Mouse (Mus musculus) lung, postnatal 36 days (tissue): ENCODE measurements at regions not wholly inside any gene's neighbourhood (a gene's known extent, or its start where the extent isn't known, plus 50 kb on each side); places are given as distances from the start of the nearest gene placed in this dataset.

Experiments used
- DNase-seq: peaks from one replicate; pipeline ENCODE4 v3.0.0; 2022; ENCODE audit warnings: mixed read lengths

DNA sequence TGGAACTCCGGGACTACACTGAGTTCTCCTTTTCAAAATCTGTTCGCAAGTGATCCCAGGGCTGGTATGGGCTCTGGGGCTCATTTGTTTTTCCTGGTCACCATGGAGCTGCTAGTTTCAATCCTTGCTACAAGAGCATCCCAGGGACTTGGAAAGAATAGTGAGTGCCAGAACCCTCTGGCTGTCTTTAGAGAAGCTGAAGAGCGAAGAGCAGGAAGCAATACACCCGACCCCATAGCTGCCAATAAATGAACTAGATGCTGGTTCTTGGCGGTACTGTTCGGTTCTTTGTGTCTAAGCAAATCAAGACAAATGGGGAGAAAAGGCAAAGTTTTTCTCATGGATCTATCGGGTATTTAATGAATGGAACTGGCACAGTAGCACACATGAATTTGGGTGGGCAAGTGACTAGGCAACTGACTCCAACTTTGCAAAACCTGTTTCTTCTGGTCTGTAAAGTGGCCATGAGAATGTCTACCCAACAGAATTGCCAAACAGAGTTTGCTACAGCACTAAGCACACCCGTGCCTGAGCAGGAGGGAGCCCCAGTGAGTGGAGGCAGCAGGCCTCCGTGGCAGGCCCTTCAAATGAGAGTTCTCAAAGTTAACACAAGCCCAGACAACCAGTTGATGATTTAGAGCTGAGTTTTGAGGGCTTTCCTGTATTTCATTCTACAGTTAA, 2612.9 kb upstream of the Gm7489 start:
- DNase-seq, result no peak

DNA sequence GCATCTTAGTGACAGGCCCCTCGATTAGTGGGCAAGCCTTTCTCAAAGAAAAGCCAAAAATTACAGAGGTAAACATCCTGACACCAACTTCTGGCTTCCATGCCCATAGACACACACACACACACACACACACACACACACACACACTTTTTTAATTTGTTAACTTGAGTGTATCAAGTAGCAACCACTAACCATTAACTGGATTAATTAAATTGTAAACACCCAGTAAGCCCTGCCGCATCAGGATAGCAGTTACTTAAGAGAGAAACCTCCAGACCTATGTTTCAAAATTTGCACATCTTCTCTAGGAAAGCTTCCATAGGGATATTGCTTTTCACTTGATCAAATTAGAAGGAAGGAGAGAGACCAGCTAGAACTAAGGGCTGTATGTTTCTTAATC, 2599.4 kb upstream of the Gm7489 start:
- DNase-seq, result no peak

- no peak for DNase-seq
Measured at GRCm38 (mm10) chr15:51286352-51286751, 2598.4 kb upstream of the Gm7489 start.

DNA sequence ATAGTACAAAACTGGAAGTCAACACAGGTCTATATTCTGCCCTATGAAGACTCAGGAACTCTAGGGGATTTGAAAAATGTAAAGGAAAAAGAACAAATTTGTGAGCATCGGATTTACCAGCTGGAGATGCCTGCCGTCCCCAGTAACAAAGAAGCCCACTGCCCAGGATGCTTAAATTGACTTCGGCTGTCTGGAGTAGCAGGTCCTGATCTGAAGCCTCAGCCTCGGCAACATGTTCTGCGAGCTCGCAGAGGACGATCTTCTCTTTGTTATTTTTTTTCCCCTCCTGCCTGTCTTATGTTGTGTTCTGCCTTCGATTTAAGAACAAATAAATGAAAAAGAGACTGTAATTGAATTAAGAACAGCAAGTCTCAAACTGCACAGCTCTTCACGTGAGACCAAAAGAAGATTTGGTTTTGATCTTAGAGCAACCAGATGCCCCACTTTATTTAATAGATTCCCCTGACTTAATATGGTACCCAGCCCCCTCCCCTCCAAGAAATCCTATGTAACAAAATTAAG, 2595.7 kb upstream of the Gm7489 start:
- DNase-seq, result no peak

DNA sequence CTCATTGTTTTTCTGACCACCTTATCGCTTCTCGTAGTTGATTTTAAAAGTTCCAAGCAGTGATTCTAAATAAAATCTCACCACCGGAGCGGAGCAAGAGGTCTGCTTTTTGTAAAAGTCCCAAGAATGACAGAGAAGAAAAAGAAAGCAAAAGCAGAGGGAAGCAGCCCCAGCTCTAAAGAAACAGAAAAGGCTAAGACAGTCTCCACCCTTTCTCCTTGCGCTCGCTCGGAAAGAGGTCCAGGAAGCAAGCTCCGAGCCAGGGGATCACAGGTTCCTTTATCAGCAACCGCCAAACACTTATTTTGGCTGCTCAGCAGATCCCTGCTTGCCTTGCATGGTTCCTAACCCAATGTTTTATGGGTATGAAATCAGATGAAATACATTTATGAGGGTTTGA, 2594.8 kb upstream of the Gm7489 start:
- DNase-seq, result no peak

DNA sequence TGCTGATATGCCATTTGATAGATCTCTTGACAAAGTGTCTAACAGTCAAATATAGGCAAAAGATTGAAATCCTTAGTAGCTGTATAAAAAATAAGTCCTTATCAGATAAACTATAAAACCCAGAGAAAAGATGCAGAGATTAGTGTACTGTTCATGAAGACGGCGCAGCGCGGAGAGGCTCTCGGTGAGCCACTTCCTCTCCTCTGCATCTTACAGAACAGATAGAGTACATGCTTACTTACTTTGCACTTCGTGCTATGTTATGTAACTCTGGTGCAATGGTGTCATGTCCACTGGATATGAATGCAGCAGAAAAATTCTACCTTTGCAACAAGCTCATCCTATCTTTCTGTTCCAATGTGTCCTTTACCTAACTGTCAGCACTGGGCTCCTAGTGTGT, 2593.5 kb upstream of the Gm7489 start:
- DNase-seq, result no peak

- no peak for DNase-seq
Measured at GRCm38 (mm10) chr15:51296841-51297240, 2587.9 kb upstream of the Gm7489 start.

GRCm38 (mm10) chr15:51318072-51318471, 2566.6 kb upstream of the Gm7489 start:
- no peak for DNase-seq

DNA sequence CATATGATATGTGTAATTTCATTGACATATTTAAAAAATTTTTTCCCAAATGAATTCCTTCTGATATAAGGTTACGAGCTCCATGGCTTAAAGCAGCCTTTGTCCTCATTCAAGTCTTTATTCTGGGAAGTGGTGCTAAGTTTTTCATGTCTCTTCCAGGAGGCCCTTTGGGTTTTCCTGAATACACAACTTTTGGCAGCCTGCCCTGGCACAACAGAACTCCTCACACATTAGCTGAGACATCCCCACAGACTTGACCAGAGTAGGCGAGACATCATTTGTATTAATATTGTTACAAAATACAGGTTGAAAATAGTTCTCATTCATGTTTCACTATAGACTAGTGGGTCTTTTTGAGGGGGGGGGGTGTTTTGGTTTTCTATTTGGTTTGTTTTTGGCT, 2565.9 kb upstream of the Gm7489 start:
- DNase-seq, result peak; percentile 2

GRCm38 (mm10) chr15:51320366-51320894, 2564.3 kb upstream of the Gm7489 start:
- DNase-seq, result no peak

GRCm38 (mm10) chr15:51323284-51323683, 2561.4 kb upstream of the Gm7489 start:
- no peak for DNase-seq

GRCm38 (mm10) chr15:51324211-51324610, 2560.5 kb upstream of the Gm7489 start:
- no peak for DNase-seq

- DNase-seq, result no peak
Measured at GRCm38 (mm10) chr15:51327702-51328101, 2557.0 kb upstream of the Gm7489 start.

DNA sequence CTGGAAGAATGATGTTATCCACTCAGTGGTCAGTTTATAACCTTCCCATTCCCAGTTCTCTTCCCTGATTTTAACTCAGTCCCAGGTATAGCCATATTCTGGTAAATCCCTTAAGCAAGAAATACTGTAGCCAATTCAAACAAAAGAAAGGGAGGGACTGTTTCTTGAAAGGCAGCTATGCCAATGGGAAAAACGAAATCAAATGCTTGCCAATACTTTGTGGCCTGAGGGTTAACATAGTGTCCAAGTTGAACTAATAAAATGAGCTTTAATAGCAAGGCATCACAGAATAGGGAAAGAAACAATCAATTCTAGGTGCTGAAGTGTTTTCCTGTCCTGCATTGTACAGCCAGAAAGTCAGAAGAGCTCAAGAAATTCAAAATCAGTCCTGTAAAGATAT, 2548.3 kb upstream of the Gm7489 start:
- no peak for DNase-seq

GRCm38 (mm10) chr15:51346301-51346700, 2538.4 kb upstream of the Gm7489 start:
- DNase-seq, result no peak

DNA sequence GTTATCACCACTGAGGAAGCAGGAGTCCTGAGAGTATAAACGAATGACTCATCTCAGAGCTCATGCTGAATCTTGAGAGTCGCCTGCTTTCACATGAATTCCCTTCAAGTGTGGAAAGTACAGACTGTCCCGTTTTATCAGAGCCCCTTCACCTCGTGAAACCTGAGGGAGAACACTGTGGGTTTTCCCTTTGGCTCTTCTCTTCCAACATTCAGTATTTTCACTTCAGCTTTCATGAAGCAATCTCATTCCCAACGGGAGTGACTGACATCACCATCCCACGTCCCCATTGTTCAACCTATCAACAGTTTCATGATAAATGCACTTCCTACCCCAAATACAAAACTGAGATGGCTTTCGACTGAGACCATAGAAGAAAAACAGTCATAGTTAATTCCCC, 2521.3 kb upstream of the Gm7489 start:
- DNase-seq, result no peak

DNA sequence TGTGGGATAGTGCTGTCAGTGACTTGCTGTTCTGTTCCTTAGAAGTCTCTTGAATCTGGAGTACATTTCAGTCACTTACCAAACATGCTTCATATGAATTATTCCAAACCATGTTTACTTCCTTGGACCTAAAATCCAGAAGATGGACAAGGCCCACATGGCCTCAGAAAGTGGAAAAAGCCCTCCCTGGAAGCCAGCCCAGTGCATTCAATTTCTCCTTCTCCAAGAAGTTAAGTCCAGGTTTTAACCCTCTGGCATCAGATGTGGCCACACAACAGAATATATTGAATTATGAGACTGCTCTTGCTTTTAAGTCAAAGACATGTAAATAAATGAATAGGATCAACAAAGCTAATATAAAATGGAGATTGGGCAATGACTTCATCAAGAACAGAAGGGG, 2513.5 kb upstream of the Gm7489 start:
- DNase-seq, result no peak

GRCm38 (mm10) chr15:51390383-51390782, 2494.3 kb upstream of the Gm7489 start:
- DNase-seq, result no peak

DNA sequence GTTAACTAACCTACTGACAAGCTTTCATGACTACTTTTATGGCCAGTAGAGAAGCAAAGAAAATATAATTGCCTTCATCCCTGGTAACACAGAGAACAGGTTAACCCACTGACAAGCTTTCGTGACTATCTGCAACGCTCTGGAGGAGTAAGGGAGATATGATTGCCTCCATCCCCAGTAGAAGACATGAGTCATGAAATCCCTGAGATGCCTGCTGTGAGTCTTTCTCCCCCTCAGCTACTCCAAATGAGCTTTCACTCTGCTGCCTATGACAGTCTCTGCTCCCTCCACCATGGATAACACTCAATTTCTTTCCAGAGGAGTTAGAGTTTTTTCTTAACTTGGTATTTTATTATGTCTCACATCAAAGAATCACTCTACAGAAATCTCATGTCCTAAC, 2493.4 kb upstream of the Gm7489 start:
- no peak for DNase-seq

DNA sequence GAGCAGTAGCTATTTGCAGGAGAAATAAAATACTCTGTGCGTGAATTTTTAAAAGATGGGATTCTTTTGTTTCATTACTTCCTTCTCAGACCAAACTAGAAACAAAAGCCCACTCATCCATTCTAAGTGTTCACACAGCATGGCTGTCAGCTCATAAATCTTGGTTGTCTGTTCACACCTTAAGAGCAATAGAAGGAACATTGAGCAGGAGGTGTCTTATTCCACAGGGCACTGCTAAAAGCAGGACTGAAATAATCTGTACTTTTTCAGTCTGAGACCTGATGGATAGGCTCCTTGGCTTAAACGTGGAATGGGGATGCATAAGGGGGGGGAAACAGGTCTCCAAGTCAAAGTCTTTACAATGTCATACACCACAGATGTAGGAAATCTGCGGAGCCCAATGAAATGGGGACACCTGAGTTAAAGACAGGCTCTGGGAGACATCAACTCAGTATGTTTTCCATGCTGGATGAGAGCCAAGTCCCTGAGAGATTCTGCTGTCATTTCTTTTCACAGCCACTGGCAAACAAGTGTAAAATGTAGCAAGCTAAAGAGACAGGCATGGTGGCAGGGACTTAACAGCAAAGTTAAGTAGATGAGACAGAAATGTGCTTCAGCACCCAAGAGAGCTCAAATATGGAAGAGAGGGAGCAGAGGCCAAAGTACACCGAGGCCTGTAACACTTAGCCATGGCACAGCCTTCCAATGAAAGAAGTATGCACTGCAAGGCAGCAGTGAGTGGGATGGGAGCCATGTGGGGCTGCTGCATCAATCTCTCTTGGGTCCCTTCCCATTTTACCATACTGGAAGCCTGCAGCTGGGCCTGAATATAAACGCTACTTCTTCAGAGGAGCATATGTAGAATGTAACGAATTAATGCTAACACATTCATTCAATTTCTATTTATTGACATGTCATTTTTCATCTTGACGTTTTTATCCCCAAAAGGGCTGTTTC, 2492.0 kb upstream of the Gm7489 start:
- no peak for DNase-seq

GRCm38 (mm10) chr15:51395961-51396360, 2488.7 kb upstream of the Gm7489 start:
- DNase-seq, result no peak

- DNase-seq, result no peak
Measured at GRCm38 (mm10) chr15:51403581-51403980, 2481.1 kb upstream of the Gm7489 start.

- no peak for DNase-seq
Measured at GRCm38 (mm10) chr15:51409791-51410308, 2474.9 kb upstream of the Gm7489 start.
